Mouse (Mus musculus) liver, embryonic 16.5 days (tissue): ENCODE measurements around the gene Thap2. TPM values are rescaled to one million over a fixed set of nuclear protein-coding genes. Genes with fewer than 3 reads are reported as not detected.
A peak's percentile ranks its signal among the peaks of the same experiment; 100 is the strongest.

Experiments
- ATAC-seq: fragments of 200-750 bp; cut with Nextera tagmentation; 2 replicates; pipeline ENCODE4 v1.8.0; 2017; ENCODE audit warnings: low read depth, mild to moderate bottlenecking, moderate number of reproducible peaks, moderate library complexity
- H3K27ac ChIP-seq: fragments of 300-500 bp; sonication (generic); 2 replicates; pipeline ENCODE4 v1.5.1; 2014; ENCODE audit warnings: mild to moderate bottlenecking, low read length
- H3K27me3 ChIP-seq: fragments of 300-500 bp; sonication (generic); 2 replicates; pipeline ENCODE4 v1.6.1; 2014; ENCODE audit warnings: low read depth, low read length, mixed read lengths; ENCODE audit not compliant: control insufficient read depth, insufficient read depth
- H3K36me3 ChIP-seq: fragments of 300-500 bp; sonication (generic); 2 replicates; pipeline ENCODE4 v1.6.1; 2014; ENCODE audit warnings: mild to moderate bottlenecking; ENCODE audit not compliant: control insufficient read depth, insufficient read depth
- H3K4me1 ChIP-seq: fragments of 300-500 bp; sonication (generic); 2 replicates; pipeline ENCODE4 v1.6.1; 2014; ENCODE audit warnings: low read depth, low read length, mixed read lengths; ENCODE audit not compliant: control insufficient read depth
- H3K4me2 ChIP-seq: fragments of 300-500 bp; sonication (generic); 2 replicates; pipeline ENCODE4 v1.6.1; 2014; ENCODE audit warnings: low read depth, low read length, mixed read lengths
- H3K4me3 ChIP-seq: fragments of 300-500 bp; sonication (generic); 2 replicates; pipeline ENCODE4 v1.5.1; 2014; ENCODE audit warnings: low read depth, mild to moderate bottlenecking, low read length
- H3K9ac ChIP-seq: fragments of 300-500 bp; sonication (generic); 2 replicates; pipeline ENCODE4 v1.6.1; 2014; ENCODE audit warnings: low read depth, low read length
- H3K9me3 ChIP-seq: fragments of 300-500 bp; sonication (generic); replicated peaks from 2 replicates; pipeline ENCODE4 v1.6.1; 2016; ENCODE audit warnings: low read length; ENCODE audit not compliant: control insufficient read depth
- WGBS: fragments of 180-500 bp; shearing (Covaris S2); extraction: QIAGEN DNeasy Blood & Tissue Kit; methylation state at CpG from one replicate; pipeline ENCODE4 v1.1.7; 2014; ENCODE audit not compliant: insufficient replicate concordance; 5-methylcytosine and 5-hydroxymethylcytosine counted together
- polyA plus RNA-seq: library from polyadenylated mRNA; unstranded; fragments of >200 nt; fragmentation: Nextera tagmentation; extraction: Ambion mirVana; gene quantifications from 2 replicates; pipeline ENCODE4 v1.2.1, GENCODE M21; 2015

Thap2 gene
- polyA plus RNA-seq, 1 experiment from 2014 or later, result 5.5 TPM

- H3K27me3 ChIP-seq, result no peaks in the 10 kb centered on the region
- H3K4me3 ChIP-seq, result no peak overlapping the region
- peaks cover 15% of the 10 kb centered on the region for H3K4me1 ChIP-seq
- H3K27ac ChIP-seq, result no peak overlapping the region
- WGBS, result 80% methylated on average over 17 of the region's 17 CpGs
- no peaks in the 10 kb centered on the region for H3K36me3 ChIP-seq
- no peaks in the 10 kb centered on the region for H3K9me3 ChIP-seq
- H3K4me2 ChIP-seq, result no peak overlapping the region
- no peak for ATAC-seq
- H3K9ac ChIP-seq, result no peak overlapping the region
Observed at GRCm38 (mm10) chr10:115358216-115358919, 25.9 kb downstream of the Thap2 start.

DNA sequence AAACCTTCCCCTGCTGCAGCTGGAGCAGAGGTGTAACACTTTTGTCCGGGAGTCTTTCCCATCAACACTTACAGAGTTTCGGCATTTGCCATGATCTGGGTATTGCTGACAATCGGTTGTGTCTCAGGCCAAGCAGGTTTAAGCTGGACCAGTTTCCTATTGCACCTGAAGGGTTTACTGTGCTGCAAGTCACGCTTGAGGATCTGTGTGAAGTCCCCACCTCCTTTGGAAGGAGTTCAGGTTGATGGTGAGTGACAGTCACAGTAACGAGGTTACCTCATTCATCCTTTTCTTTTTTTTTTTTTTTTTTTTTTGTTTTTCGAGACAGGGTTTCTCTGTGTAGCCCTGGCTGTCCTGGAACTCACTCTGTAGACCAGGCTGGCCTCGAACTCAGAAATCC, 28.1 kb downstream of the Thap2 start:
- no peak overlapping the region for H3K27ac ChIP-seq
- H3K27me3 ChIP-seq, result no peaks in the 10 kb centered on the region
- no peak overlapping the region for H3K4me2 ChIP-seq
- no peaks in the 10 kb centered on the region for H3K36me3 ChIP-seq
- whole genome bisulfite sequencing, result 84% methylated on average over 5 of the region's 7 CpGs
- ATAC-seq, result no peak
- H3K9ac ChIP-seq, result no peak overlapping the region
- no peak overlapping the region for H3K4me3 ChIP-seq
- peaks cover 4% of the 10 kb centered on the region for H3K4me1 ChIP-seq
- H3K9me3 ChIP-seq, result no peaks in the 10 kb centered on the region

GRCm38 (mm10) chr10:115355016-115355415, 29.2 kb downstream of the Thap2 start:
- no peak overlapping the region for H3K9ac ChIP-seq
- WGBS, result 71% methylated on average over 6 of the region's 6 CpGs
- no peak overlapping the region for H3K4me3 ChIP-seq
- ATAC-seq, result no peak
- no peak overlapping the region for H3K27ac ChIP-seq
- no peaks in the 10 kb centered on the region for H3K36me3 ChIP-seq
- no peaks in the 10 kb centered on the region for H3K27me3 ChIP-seq
- H3K4me1 ChIP-seq, result no peaks in the 10 kb centered on the region
- H3K9me3 ChIP-seq, result no peaks in the 10 kb centered on the region
- no peak overlapping the region for H3K4me2 ChIP-seq

DNA sequence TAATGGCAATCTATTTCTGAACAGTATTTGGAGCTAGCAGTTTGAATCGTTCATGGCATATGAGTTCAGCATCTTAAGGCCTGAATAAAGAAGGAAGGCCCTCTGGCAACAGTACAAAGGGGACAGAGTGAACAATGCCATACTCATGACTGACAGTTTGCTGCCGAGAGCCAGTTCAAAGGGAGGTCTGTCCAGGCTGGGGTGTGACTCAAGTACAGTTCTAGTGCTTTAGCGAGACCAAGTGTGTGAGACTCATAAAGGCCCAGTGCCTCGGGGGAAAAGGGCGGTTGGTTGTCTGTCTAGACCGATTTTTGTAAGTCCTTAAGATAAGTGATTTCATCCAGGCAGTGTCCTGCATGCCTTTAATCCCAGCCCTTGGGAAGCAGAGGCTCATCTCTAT, 29.7 kb downstream of the Thap2 start:
- Histone ChIP-seq H3K9me3 (no peaks in the 10 kb centered on the region), H3K9ac (no peak overlapping the region), H3K4me1 (no peaks in the 10 kb centered on the region), H3K27me3 (no peaks in the 10 kb centered on the region), H3K4me3 (no peak overlapping the region), H3K36me3 (no peaks in the 10 kb centered on the region), H3K27ac (no peak overlapping the region), H3K4me2 (no peak overlapping the region)
- no peak for ATAC-seq
- WGBS, result 77% methylated on average over 6 of the region's 6 CpGs

GRCm38 (mm10) chr10:115350810-115351397, 33.3 kb downstream of the Thap2 start:
- 64% methylated on average over 2 of the region's 2 CpGs for WGBS
- no peaks in the 10 kb centered on the region for H3K4me1 ChIP-seq
- no peak overlapping the region for H3K27ac ChIP-seq
- H3K9me3 ChIP-seq, result no peaks in the 10 kb centered on the region
- ATAC-seq, result peak; percentile 54; the same call in 1 of the 2 replicates
- H3K9ac ChIP-seq, result no peak overlapping the region
- no peak overlapping the region for H3K4me3 ChIP-seq
- no peaks in the 10 kb centered on the region for H3K36me3 ChIP-seq
- no peak overlapping the region for H3K4me2 ChIP-seq
- H3K27me3 ChIP-seq, result no peaks in the 10 kb centered on the region

GRCm38 (mm10) chr10:115349509-115349908, 34.7 kb downstream of the Thap2 start:
- Histone ChIP-seq H3K9me3 (no peaks in the 10 kb centered on the region), H3K36me3 (peaks cover 4% of the 10 kb centered on the region; the same call in 1 of the 2 replicates), H3K4me1 (no peaks in the 10 kb centered on the region), H3K4me3 (no peak overlapping the region), H3K4me2 (no peak overlapping the region), H3K9ac (no peak overlapping the region), H3K27ac (no peak overlapping the region), H3K27me3 (no peaks in the 10 kb centered on the region)
- WGBS, result 80% methylated on average over 7 of the region's 7 CpGs
- ATAC-seq, result no peak

DNA sequence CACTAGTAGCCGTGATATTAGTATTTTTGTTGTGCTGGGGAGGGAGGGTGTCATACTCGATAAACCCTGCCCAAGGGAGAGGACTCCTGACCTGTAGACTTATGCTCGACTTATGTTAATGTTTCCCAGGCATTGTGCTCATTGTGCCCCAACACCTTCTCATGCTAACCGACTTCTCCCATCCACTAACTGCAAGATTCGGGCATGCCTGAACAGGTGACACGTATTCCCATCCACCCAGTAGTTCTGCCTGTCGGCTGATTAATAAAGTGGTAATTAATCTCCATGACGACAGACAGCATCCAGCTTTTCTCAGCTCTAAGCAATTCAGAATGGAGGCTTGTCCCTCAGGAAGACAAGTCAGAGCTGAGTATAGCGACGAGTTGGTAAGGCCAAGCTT, 35.2 kb downstream of the Thap2 start:
- Histone ChIP-seq H3K4me2 (no peak overlapping the region), H3K9me3 (no peaks in the 10 kb centered on the region), H3K9ac (no peak overlapping the region), H3K27me3 (no peaks in the 10 kb centered on the region), H3K27ac (no peak overlapping the region), H3K4me1 (no peaks in the 10 kb centered on the region), H3K36me3 (peaks cover 4% of the 10 kb centered on the region; the same call in 1 of the 2 replicates), H3K4me3 (no peak overlapping the region)
- no peak for ATAC-seq
- WGBS, result 73% methylated on average over 10 of the region's 10 CpGs

- no peak overlapping the region for H3K9ac ChIP-seq
- H3K4me3 ChIP-seq, result no peak overlapping the region
- H3K4me2 ChIP-seq, result no peak overlapping the region
- H3K4me1 ChIP-seq, result no peaks in the 10 kb centered on the region
- ATAC-seq, result no peak
- no peaks in the 10 kb centered on the region for H3K9me3 ChIP-seq
- 59% methylated on average over 6 of the region's 6 CpGs for WGBS
- H3K36me3 ChIP-seq, result peaks cover 4% of the 10 kb centered on the region; the same call in 1 of the 2 replicates
- H3K27me3 ChIP-seq, result no peaks in the 10 kb centered on the region
- H3K27ac ChIP-seq, result no peak overlapping the region
Observed at GRCm38 (mm10) chr10:115348131-115348530, 36.1 kb downstream of the Thap2 start.

DNA sequence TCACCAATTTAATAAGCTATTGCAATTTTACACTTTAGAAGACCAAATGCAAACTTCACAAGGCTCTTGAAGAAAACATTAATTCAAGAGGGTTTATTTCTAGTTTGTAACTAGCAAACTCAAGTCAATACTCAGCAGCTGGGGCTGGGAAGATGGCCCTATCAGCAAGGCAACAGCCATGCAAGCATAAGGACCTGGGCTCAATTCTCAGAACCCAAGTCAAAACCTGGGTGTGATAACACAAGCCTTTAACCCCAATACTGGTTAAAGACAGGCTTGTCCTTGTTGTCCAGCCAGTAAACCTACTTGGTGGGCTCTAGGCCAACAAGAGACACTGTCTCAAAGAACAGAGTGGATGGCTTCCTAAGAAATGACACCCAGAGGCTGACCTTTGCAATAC, 37.8 kb downstream of the Thap2 start:
- no peak for ATAC-seq
- Histone ChIP-seq H3K4me3 (no peak overlapping the region), H3K9ac (no peak overlapping the region), H3K27me3 (no peaks in the 10 kb centered on the region), H3K9me3 (no peaks in the 10 kb centered on the region), H3K27ac (no peak overlapping the region), H3K4me1 (no peaks in the 10 kb centered on the region), H3K36me3 (peaks cover 4% of the 10 kb centered on the region; the same call in 1 of the 2 replicates), H3K4me2 (no peak overlapping the region)
